Mouse (Mus musculus) embryo, embryonic 11 days (tissue): ENCODE measurements at regions not wholly inside any gene's neighbourhood (a gene's known extent, or its start where the extent isn't known, plus 50 kb on each side); places are given as distances from the start of the nearest gene placed in this dataset.
A peak's percentile ranks its signal among the peaks of the same experiment; 100 is the strongest.

ENCODE experiments used
- DNase-seq: peaks from one replicate; pipeline ENCODE4 v3.0.0-alpha.2; 2015

DNA sequence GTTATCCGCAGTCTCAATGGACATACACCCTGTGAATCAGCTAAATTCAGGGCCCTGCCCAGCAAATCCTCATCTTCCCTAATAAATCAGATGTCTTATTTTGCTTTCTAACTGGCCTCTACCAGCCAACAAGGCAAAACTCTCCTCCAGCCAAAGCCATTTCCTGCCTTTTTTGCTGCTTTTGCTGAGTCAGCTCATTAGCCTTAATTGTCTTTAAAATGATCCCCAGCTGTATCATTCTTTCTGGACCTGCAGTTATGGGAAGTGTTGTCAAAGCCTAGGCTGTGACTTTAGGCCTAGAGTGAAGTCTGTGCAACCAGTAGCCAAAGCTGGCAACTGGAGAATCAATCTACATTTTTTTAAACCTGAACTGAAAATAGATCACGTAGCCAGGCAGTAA lies 81.4 kb downstream of the Mtpn start:
- DNase-seq, result no peak

DNA sequence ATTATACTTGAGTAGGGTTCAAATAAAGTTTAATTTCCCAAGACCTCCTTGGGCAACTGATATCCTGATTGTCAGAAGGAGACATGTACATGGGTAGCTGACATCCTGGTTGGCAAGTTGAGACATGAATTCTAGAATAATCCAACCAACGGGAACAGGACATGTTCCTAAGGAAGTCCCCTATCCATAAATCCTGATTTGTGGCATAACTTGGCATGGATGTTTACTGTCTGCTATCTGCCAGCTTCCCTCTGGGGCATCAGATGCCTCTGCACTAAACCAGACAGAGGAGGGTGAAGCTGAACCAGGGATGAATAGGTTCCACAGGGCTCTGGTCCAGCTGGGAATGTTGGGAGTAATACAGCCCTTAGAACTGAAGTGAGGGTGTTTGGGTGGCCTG lies 94.7 kb downstream of the Mtpn start:
- DNase-seq, result no peak

DNA sequence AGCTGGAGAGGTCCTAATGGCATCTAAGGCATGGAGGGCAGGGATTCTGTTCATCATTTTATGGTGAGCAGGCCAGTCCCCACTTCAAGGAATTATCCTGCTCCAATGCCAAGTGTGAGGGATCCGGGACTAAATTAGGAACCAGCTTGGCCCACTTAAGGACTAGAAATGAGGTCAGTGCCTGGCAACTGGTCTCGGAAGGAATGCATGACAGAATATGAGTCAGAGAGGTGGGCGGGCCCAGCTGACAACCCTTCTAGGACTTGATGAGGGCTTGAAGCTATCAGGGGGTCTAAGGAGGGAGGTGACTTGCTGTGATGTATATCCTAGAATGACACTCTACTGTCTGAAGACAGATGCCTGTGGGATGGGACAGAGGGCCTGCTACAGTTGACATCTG lies 100.4 kb upstream of the Fam180a start:
- DNase-seq, result no peak

DNA sequence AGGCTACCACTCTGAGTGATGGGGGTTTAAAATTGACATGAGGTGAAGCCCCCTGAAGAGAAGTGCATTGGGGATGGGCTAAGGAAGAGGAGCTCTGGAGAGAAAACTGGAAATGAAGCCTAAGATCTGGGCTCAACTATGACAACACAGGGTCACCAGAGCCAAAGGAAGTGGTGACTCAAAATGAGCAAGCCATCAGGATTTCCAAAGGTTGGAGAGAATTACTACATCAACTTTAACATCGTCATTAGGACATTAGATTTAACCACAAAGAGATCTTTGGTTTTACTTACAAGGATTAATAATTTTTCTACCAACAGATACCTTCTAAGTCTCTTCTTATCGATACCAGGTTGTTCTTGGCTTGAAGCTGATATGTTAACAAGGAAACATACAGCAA lies 98.6 kb upstream of the Fam180a start:
- DNase-seq, result no peak

DNA sequence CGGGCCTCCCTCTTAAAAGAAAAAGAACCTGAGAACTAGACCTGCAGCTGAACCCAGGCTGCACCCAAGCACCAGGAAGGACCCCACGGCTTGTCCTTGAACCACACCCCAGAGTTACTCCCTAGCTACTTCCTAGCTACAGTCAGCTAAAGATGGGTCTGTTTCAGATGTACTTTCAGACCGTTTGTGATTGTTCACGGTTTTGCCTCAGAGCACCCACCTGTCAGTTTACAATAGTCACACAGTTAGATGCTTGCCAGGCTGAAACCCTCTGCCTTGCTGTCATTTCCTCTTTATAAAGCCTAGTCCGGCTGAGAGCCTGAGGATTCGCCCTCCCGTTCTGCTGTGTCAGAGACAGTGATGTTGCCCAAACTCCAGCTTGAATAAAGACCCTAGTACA lies 95.0 kb upstream of the Fam180a start:
- DNase-seq, result no peak

DNA sequence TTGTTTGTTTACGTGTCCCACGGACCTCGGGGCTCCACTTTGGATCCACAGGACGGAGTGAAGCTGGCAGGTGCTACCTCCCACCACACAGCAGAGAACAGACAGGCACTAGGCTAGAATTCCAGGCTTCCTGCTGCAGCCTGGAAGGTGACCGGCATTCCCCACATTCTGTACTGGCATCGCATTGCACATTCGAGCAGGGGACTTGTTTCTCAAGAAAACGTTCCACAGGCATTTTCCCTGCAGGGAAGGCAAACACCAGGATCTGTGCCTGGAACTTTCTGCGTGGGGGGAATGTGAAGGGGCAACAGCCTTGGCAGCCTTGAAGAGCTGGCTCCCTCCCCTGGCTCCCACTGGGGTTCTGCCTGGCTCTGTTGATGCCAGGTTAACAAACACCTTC lies 79.1 kb upstream of the Fam180a start:
- DNase-seq, result no peak

DNA sequence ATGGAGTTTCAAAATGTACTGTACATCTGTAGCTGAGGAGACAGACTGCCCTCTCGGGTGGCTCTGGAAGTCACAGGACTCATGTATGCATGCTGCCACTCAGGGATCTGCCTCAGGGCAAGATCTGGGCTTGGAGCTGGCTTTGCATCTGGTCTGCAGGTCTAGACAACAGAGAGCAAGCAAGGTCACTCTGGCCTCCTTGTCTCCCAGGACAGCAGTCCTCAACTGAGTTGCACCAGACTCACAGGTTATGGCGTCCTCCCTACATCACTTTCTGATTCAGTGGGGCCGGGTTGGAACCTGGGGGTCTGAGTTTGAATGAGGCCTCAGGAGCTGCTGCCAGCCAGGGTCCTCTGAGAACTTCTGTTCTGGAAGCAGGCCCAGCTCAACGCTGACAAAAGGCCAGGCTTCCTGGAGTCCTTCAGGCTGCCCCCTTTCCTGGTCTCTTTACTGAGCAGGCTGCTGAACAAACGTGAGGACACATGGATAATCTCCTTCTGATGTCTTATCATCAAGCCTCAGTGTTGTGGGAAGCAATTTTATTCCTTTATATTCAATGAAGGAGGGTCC lies 77.5 kb upstream of the Fam180a start:
- no peak for DNase-seq

DNA sequence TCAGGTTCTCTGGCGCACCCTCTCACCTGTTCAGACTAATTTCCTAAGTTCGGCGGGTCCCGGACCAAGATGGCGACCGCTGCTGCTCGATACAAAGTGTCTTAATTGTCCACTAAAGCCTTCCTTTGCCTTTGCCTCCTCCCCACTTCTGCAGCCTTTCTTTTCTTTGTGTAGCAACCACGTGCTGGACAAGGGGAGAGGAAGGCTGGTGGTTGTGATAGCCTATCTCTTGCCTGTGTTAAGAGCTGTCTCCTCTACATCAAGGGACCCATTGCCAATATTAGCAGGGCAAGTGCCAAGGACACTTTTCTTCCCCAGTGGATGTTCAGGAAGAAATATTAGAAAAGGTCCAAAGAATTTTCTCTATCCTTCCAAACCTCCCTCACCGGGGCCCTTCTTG lies 69.8 kb upstream of the Fam180a start:
- DNase-seq, result no peak

DNA sequence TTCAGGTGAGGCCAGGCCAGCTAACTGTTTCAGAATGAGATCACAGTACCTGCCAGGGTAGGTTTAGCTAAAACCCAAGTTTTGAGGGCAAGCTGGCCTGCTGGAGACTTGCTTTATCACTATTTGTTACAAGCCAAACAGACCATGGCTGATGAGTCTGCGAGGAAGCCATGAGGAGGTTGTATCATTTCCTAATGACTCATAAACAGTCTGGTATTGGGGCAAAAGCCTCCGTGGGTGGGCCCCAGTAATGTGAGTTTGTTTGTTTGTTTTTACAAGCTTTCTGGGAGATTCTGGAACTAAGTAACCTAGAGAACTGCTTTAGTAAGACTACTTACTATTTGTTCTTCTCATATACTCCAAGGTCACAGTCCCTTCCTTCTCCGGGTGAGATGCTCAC lies 62.9 kb upstream of the Fam180a start:
- DNase-seq, result no peak

DNA sequence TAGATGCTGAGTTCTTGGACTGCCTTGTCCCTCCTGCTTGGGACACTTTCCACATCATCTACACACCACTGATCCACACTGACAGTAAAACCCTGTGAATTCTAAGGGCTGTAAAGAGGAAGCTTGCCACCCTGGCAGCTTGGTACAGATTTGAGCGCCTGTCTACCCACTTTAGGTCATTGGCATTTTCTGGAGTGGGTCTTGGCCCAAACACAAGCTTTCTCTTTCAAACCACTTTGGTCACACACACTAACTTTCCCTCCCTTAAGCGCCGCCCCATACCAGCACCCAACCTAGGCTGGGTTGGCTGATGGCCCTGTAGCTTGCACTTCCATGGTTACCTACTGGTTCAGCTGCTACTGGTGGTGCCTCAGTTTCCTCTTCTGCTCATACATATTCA lies 55.6 kb upstream of the Fam180a start:
- no peak for DNase-seq

DNA sequence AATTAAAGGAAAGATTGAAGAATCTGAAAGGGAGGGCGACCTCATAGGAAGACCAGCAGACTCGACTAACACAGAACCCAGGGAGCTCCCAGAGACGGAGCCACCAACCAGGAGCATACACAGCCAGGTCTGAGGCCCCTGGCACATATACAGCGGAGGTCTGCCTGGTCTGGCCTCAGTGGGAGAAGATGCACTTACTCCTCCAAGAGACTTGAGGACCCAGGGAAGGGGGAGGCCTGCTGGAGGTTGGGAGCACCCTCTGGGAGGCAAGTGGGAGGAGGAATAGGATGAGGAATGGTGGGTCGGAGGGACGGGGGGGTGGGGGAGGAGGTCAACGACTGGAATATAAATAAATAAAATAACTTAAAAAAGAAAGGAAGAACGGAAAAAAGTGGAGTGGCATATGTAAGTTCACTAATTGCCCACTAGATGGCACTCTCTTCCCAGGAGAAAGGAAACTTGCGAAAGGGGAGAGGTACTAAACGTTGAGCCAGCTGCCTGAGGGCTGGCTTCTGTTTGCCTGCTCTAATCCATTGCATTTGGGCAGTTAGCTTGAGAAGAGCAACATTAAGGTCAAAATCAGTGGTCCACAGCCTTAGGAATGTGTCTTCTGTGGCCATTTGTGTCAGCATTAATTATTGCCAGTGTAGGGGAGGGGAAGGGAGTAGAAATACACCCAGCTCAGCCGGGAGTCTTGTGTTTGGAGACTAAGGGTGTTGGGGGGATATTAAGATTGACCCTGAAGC lies 55.0 kb upstream of the Fam180a start:
- peak; percentile 83 for DNase-seq

DNA sequence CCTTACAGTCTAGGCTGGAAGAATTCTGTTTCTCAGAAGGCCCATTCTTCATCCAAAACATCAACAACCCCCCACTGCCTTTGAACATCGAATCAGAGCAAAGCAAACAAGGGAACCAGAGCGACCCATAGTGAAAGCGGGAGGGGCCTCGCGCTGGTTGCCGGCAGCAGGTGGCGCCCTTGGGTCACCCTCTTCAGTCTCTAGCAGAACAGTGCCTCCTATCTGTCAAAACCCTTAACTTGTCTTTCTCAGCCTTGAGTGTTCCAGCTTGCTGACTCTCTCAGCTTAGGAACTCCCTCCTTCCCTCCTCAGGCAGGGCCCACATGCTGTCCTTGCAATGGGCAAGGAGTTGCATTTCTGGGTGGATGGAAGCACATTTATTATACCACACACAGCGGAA lies 53.9 kb upstream of the Fam180a start:
- peak; percentile 78 for DNase-seq

DNA sequence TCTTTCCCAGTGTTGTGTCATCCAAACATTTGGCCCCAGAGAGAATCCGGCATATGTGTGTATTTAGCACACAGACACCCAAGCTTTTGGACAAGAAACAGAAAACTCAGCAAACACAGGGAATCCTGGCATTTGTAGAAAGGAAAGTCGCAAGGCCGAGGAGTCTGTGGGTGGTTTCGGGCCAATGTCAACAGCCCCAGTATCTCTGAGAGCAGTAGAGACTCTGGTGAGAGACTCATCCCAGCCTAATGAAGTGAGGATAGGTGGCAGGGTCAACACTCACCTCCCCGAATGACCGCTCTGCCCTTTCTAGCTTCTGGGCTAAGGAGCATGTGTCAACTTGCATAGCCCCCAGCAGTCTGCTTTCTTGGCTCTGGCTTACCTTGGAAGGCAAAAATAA lies 52.9 kb upstream of the Fam180a start:
- no peak for DNase-seq

DNA sequence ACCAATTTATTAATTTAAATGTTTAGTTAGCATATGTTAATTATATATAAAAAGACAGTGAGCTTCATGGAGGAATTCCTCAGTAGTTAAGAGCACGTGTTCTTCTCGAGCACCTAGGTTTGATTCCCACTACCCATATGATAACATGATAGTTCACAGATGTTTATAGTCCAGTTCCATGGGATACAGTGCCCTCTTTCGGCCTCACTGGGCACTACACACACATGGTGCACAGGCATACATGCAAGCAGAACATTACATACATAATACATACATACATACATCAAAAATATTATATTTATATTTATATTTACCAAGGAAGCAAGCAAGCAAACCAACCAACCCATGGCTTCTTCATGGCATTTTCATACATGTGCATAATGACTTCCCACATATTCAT lies 51.6 kb upstream of the Fam180a start:
- no peak for DNase-seq

DNA sequence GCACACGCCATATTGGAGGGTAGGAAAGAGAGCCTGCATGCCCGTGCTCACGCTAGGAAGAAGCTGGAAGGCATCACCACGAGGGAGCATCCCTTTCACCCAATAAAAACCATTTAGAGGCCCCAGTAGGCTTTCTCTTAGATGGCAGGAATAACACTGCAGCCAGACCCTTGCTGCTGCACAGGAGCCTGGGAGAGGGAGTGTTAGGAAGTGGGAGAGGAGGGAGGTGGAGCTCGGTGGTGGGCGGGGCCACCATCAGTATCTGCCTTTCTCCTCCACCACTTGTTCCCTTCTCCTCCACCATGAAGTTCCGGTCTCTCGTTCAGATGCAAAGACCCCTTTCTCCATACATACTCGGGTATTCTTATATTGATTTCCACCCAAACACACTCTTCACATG lies 50.6 kb upstream of the Fam180a start:
- no peak for DNase-seq
